Mouse (Mus musculus): ENCODE data around the gene Mrps12. TPM values are rescaled to one million over a fixed set of nuclear protein-coding genes. Genes with fewer than 3 reads are reported as not detected.

Gene Mrps12
- 139 and 147 TPM in 2 replicates for polyA plus RNA-seq (2016; fragmentation: Nextera tagmentation; extraction: Ambion mirVana)

DNA sequence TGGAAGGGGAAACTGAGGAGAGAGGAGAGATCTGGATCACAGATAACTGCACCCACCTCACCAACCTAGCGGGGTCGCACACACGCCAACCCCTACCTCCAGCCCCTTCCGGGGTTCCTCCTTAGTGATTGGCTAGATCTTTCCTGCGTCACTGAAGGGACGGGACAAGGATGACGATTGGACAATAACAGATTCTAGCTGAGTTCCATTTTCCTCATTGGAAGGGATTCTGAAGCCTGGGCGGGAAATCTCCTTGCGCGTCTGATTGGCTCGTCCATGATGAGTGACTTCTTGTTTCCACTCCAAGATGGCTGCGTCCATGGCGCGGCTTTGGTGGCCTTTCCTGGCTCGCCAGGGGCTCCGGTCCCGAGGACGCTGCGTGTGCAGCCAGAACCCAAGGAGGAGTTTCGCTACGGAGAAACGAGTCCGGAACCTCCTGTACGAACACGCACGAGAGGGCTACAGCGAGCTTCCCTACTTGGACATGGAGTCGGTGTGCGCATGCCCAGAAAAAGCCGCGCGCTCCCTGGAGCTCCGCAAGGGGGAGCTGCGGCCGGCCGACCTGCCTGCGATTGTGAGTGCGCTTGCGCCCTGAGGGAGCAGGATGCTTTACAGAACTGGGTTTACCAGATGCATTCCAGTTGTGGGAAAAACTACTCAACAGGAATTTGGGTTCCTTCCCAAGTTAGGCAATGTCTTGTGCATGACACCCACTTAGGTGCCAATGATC, at the start of gene Mrps12, which contains the start of gene Sars2:
Gene Mrps12, minus strand, starts transcription at position 112 of the 730 bp plus-strand sequence.
Gene Sars2, plus strand, starts transcription at position 284 of the 730 bp plus-strand sequence.
- no peaks in the 10 kb centered on the region for H3K9me3 ChIP-seq (replicated peaks)
- H3K4me1 ChIP-seq: peaks cover 19% of the 10 kb centered on the region
- H3K36me3 ChIP-seq: peaks cover 62% of the 10 kb centered on the region
- peak; percentile 96 for DNase-seq (ENCODE audit: low spot score)
- under 1% methylated on average over 39 of the region's 39 CpGs for WGBS
- peak within 1 kb of the TSS; percentile 93 for H3K27ac ChIP-seq (replicated peaks)
- H3K27me3 ChIP-seq (ENCODE audit: low read depth, poor library complexity, severe bottlenecking): no peaks in the 10 kb centered on the region
- H3K4me3 ChIP-seq: peak within 1 kb of the TSS; percentile 81

DNA sequence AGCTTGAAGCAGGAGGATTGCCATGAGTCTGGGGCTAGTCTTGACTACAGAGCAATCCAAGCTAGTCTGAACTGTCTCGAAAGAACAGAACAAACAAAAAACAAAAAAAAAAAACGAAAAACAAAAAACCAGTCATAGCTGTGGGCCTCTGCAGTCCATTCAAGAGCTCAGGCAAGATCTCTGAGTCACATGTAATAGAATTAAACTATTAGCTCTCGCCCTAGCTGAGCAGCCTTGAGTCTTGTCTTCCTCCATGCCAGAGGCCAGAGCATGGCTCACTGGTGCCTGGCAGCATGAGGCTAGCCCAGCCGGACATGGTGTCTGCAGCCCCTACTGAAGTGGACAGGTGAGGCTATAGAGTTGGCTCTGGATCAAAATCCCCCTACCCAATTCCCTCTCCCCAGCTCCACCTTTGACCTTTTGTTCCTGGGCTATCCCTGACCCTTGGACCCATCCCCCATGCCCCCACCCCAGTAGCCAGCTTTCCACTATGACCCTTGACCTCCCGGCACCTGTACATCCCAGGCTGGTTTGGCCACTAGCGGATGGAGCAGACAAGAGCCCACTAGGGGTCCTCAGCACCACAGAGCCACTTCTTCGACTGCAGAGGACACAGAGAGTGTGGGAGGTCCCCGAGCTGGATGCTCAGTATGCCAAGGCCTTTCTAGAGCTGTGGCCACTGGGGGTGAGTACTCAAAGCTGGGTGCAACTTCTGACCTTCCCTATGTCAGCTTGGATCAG, 48.6 kb upstream of the Mrps12 start:
- H3K27me3 ChIP-seq (ENCODE audit: low read depth, poor library complexity, severe bottlenecking): no peaks in the 10 kb centered on the region
- peaks cover 9% of the 10 kb centered on the region; the same call in 1 of the 2 replicates for H3K4me1 ChIP-seq
- WGBS: 49% methylated on average over 8 of the region's 8 CpGs
- DNase-seq (ENCODE audit: low spot score): peak; percentile 30
- no peak overlapping the region for H3K27ac ChIP-seq (replicated peaks)
- H3K4me3 ChIP-seq: no peak overlapping the region
- peaks cover 18% of the 10 kb centered on the region for H3K36me3 ChIP-seq
- no peaks in the 10 kb centered on the region for H3K9me3 ChIP-seq (replicated peaks)

DNA sequence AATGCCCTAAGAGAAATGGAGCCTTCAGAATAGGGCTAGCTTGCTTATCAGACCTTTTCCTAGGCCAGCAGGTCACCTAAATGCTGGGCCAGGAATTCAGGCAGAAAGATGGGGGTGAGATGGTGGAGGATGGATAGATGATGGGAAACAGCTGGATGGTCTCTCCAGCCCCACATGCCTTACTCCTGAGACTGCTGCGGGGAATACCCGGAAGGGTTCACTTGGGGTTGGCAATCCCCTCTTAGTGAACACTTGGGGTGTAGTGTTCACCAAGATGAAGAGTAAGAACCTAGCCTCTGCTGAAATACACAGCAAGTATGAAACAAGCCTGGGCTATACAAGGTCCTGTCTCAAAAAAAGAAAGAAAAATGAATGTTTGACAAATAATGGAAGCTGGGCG, 47.6 kb upstream of the Mrps12 start:
- Histone ChIP-seq H3K27me3 (ENCODE audit: low read depth, poor library complexity, severe bottlenecking) (no peaks in the 10 kb centered on the region), H3K9me3 (replicated peaks) (no peaks in the 10 kb centered on the region), H3K36me3 (peaks cover 24% of the 10 kb centered on the region), H3K27ac (replicated peaks) (no peak overlapping the region), H3K4me3 (no peak overlapping the region), H3K4me1 (peaks cover 13% of the 10 kb centered on the region)
- WGBS: 83% methylated on average over 3 of the region's 3 CpGs
- DNase-seq (ENCODE audit: low spot score): no peak

DNA sequence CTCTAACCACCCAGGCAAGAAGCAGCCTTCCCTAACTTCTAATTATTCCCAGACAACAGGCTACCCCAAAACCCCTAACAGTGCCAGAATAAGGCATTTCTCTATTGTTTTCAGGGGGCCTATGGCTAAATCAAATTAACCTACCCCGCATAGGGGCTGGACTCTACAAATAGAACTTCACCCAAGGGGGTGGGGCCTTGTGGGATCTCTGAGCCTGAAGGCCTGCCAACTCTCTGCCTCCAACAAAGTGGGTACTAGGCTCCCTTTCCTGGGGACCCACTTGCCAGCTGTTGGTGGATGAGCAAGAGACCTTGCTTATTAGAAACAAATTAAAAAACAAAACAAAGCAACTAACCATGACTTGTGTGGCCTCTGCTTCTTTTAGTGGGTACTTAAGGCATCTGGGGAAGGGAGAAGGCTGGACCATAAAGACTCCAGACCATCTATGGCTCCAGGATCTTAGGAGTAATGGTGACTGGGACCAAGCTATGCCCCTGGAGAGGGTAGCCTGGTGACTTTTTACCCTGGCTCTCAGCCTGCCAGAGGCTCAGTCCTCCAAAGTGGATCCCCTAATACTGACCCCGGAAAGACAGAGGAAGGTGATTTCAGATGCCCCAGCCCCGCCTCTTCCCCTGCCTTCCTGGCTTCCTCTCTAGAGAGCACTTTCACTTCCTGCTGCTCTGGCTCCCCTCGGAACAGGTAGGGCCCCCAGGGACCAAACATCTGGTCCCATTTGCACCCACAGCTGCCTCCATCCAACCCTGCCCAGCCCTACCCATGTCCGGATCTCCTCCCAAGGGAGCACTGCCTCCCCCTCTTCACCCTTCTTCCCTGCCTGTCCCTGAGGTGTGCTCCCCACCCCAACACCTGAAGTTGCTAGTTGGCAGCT, 46.9 kb upstream of the Mrps12 start, which contains the start of gene Rinl:
Gene Rinl, plus strand, starts transcription at position 663 of the 889 bp plus-strand sequence.
- H3K4me3 ChIP-seq: no peak within 1 kb of the TSS
- WGBS: 79% methylated on average over 5 of the region's 5 CpGs

DNA sequence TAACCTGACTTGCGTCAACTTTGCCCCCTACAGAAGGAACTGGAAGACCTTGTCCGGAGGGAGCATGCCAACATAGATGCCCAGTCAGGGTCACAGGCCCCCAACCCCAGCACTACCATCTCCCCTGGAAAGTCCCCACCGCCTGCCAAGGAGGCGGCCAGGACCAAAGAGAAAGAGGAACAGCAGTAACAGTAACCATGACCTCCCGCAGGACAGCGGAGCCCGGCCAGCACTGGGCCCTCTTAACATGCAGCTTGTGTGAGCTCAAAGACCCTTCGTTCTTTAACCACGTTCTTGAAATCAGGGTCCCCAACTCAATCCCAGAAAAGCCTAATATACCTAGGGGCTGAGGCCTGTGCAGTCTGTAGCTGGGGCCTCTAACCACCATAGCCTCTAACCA, 46.3 kb upstream of the Mrps12 start:
- Histone ChIP-seq H3K36me3 (peaks cover 29% of the 10 kb centered on the region), H3K9me3 (replicated peaks) (no peaks in the 10 kb centered on the region), H3K4me1 (peaks cover 21% of the 10 kb centered on the region), H3K27me3 (ENCODE audit: low read depth, poor library complexity, severe bottlenecking) (no peaks in the 10 kb centered on the region), H3K4me3 (no peak overlapping the region), H3K27ac (replicated peaks) (no peak overlapping the region)
- no peak for DNase-seq (ENCODE audit: low spot score)
- 93% methylated on average over 9 of the region's 9 CpGs for WGBS

More for the DNA sequence above, 46.9 kb upstream of the Mrps12 start, which contains the start of gene Rinl:
- Histone ChIP-seq H3K4me1 (peaks cover 19% of the 10 kb centered on the region), H3K27ac (replicated peaks) (no peak within 1 kb of the TSS), H3K9me3 (replicated peaks) (no peaks in the 10 kb centered on the region), H3K27me3 (ENCODE audit: low read depth, poor library complexity, severe bottlenecking) (no peaks in the 10 kb centered on the region), H3K36me3 (peaks cover 24% of the 10 kb centered on the region)
- no peak for DNase-seq (ENCODE audit: low spot score)

DNA sequence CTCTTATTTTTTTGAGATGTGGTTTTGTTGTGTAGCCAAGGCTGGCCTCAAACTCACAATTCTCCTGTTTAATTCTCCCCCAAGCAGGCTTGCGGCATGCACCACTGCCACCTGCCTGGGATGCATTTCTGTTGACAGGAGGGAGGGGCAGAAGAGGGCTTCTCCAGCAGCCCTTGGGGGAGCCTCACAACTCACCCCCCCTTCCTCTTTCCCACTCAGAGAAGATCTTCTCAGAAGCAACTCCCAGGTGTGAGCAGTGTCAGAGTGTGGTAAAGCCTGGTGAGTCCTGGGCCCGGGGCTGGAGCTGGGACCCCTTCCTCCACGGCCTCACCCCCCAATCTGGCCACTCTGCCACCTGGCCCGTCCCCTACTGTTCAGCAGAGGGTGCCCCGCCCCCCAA, 43.5 kb upstream of the Mrps12 start:
- H3K36me3 ChIP-seq: peaks cover 33% of the 10 kb centered on the region
- H3K9me3 ChIP-seq (replicated peaks): no peaks in the 10 kb centered on the region
- WGBS: 79% methylated on average over 5 of the region's 5 CpGs
- no peak overlapping the region for H3K4me3 ChIP-seq
- H3K27me3 ChIP-seq (ENCODE audit: low read depth, poor library complexity, severe bottlenecking): no peaks in the 10 kb centered on the region
- H3K27ac ChIP-seq (replicated peaks): no peak overlapping the region
- no peak for DNase-seq (ENCODE audit: low spot score)
- peaks cover 22% of the 10 kb centered on the region for H3K4me1 ChIP-seq

DNA sequence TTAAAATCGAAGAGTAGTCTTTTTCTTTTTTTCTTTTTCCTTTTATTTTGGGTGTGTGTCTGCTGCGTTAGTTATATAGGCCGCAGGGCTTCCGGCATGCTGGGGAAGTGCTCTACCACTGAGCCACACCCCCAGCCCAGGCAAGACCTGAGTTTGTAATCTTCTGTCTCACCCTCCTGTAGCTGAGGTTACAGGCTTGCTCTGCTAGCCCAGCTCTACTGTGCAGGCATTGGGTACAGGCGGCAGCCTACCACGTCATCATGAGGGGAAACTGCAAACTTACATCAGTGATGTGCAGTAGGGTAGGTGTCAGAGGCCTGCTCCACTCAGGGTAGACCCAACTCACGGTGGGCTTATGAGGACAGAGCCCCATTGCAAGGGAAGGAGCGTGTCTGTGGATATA, 39.6 kb upstream of the Mrps12 start:
- Histone ChIP-seq H3K9me3 (replicated peaks) (no peaks in the 10 kb centered on the region), H3K36me3 (peaks cover 32% of the 10 kb centered on the region), H3K27me3 (ENCODE audit: low read depth, poor library complexity, severe bottlenecking) (no peaks in the 10 kb centered on the region), H3K4me3 (no peak overlapping the region), H3K27ac (replicated peaks) (0 out of 2 replicates have a peak overlapping the region, but pooled peaks have one; percentile 13), H3K4me1 (peaks cover 22% of the 10 kb centered on the region)
- 92% methylated on average over 8 of the region's 8 CpGs for WGBS
- DNase-seq (ENCODE audit: low spot score): no peak

DNA sequence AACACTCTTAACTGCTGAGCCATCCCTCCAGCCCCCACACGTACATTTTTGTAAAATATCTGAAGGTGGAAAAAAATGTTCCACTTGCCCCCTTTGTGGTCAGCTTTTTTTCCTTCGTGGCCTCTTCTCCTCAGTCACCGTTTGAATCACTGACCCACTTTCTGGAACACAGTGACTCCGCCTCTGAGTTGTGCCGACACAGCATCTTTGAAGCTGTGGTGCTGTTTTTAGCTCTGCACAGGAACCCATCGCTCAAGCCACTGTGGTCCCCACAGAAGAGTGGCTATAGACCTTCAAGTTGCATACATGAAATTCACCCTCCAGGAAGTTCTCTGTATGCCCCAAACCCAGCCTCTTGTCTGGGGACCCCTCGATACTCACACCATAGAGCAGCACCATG, 39.2 kb upstream of the Mrps12 start:
- no peaks in the 10 kb centered on the region for H3K27me3 ChIP-seq (ENCODE audit: low read depth, poor library complexity, severe bottlenecking)

DNA sequence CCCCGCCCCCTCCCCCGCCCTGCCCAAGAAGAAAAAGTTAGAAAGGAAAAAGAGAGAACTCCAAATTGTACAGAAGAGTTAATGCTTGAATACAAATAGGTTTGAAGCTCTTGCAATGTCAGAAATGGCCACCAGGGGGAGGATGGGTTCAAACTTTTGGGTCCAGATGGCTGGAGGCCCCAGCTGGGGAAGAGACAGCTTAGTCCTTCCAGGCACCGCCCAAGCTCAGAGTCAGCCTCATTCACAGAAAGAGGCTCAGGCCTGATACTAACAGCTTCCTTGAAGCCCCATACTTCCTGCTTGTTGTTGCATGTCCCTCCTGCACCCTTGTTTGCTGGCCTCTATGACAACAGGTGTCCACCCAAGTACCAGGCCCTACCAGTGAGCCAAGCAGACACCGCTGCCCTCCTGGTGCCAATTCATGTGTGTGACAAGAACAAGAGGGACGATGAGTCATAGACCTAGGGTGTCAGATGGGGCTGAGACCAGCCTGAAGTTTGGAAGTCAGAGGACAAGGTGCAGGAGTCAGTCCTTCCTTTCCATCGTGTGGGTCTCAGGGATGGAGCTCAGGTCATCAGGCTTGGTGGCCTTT, 38.5 kb upstream of the Mrps12 start:
- WGBS: 48% methylated on average over 6 of the region's 6 CpGs
- H3K27ac ChIP-seq (replicated peaks): peak overlapping the region; percentile 66
- H3K4me1 ChIP-seq: peaks cover 22% of the 10 kb centered on the region

More for the DNA sequence above, 39.2 kb upstream of the Mrps12 start:
- peaks cover 28% of the 10 kb centered on the region for H3K36me3 ChIP-seq
- WGBS: 87% methylated on average over 7 of the region's 7 CpGs
- no peaks in the 10 kb centered on the region for H3K9me3 ChIP-seq (replicated peaks)
- DNase-seq (ENCODE audit: low spot score): no peak
- peaks cover 22% of the 10 kb centered on the region for H3K4me1 ChIP-seq
- H3K27ac ChIP-seq (replicated peaks): peak overlapping the region; percentile 66; the same call in 1 of the 2 replicates
- H3K4me3 ChIP-seq: no peak overlapping the region

DNA sequence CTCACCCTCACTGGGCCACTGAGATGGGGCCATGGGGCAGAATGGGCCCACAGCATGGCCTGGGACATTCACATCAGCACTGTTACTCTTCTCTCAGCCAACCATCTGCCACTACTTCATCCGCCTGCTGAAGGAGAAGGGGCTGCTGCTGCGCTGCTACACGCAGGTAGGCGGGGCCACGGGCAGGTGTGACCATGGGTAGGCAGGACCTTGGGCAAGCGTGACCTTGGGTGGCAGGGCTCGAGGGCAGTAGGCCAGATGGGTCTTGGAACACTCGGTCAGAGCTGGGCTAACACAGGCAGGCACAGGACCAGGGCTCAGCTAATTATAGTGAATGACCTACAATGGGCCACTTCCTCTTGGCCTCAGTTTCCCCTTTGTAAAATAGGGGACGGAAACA, 37.2 kb upstream of the Mrps12 start:
- H3K27ac ChIP-seq (replicated peaks): no peak overlapping the region
- H3K27me3 ChIP-seq (ENCODE audit: low read depth, poor library complexity, severe bottlenecking): no peaks in the 10 kb centered on the region
- WGBS: 84% methylated on average over 9 of the region's 9 CpGs
- peaks cover 19% of the 10 kb centered on the region for H3K4me1 ChIP-seq
- peaks cover 26% of the 10 kb centered on the region for H3K36me3 ChIP-seq
- no peak overlapping the region for H3K4me3 ChIP-seq
- H3K9me3 ChIP-seq (replicated peaks): no peaks in the 10 kb centered on the region
- no peak for DNase-seq (ENCODE audit: low spot score)

More for the DNA sequence above, 38.5 kb upstream of the Mrps12 start:
- no peaks in the 10 kb centered on the region for H3K27me3 ChIP-seq (ENCODE audit: low read depth, poor library complexity, severe bottlenecking)
- no peak overlapping the region for H3K4me3 ChIP-seq
- peaks cover 22% of the 10 kb centered on the region for H3K36me3 ChIP-seq
- H3K9me3 ChIP-seq (replicated peaks): no peaks in the 10 kb centered on the region
- peak; percentile 84 for DNase-seq (ENCODE audit: low spot score)

DNA sequence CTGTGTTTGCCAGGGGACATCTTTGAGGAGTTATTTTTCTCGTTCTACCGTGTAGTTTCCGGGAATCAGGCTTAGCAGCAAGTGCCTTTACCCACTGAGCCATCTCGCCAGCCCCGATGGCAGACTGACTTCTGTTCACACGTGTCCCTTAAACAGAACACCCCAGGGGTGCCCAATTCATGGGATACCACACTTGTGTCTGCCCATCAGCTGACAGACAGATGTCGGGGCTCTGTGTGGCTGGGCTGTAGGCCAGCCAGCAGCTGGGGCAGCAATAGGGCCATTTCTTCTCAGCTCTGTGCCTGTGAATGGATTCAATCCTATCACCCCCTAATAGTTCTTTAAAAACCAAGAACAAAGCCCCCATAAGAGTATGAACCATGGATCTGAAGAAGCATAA, 33.5 kb upstream of the Mrps12 start:
- no peaks in the 10 kb centered on the region for H3K9me3 ChIP-seq (replicated peaks)
- H3K4me1 ChIP-seq: peaks cover 9% of the 10 kb centered on the region
- H3K4me3 ChIP-seq: no peak overlapping the region
- no peak for DNase-seq (ENCODE audit: low spot score)
- H3K27ac ChIP-seq (replicated peaks): no peak overlapping the region
- H3K27me3 ChIP-seq (ENCODE audit: low read depth, poor library complexity, severe bottlenecking): no peaks in the 10 kb centered on the region
- 93% methylated on average over 7 of the region's 7 CpGs for WGBS
- peaks cover 31% of the 10 kb centered on the region for H3K36me3 ChIP-seq

DNA sequence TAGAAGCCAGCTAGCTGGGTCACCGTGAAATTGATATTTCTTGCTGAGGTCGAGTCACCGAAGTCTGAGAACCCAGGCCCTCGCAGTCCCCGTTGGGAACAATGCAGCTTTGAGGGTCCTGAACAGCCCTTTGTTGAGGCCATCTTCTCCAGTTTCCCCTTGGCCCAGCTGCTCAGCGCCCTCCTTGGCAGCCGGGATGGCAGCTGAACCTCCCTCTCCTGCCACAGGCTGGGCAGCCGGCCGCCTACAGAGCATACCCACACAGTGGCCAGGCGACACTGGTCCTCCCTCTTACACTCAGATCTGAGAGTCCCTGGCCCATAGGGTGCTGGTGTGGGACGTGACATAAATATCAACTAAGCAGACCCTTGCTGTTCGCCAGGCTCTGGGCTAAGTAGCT, 32.5 kb upstream of the Mrps12 start:
- Histone ChIP-seq H3K27ac (replicated peaks) (peak overlapping the region; percentile 52; the same call in 1 of the 2 replicates), H3K27me3 (ENCODE audit: low read depth, poor library complexity, severe bottlenecking) (no peaks in the 10 kb centered on the region), H3K36me3 (peaks cover 31% of the 10 kb centered on the region), H3K4me3 (no peak overlapping the region), H3K9me3 (replicated peaks) (no peaks in the 10 kb centered on the region), H3K4me1 (peaks cover 11% of the 10 kb centered on the region)
- DNase-seq (ENCODE audit: low spot score): no peak
- WGBS: 81% methylated on average over 12 of the region's 12 CpGs

All from midbrain, embryonic 10.5 days (tissue).